Mouse (Mus musculus) adrenal gland, postnatal 4 days (tissue): ENCODE measurements around the gene Il11ra1. TPM values are rescaled to one million over a fixed set of nuclear protein-coding genes. Genes with fewer than 3 reads are reported as not detected.
"Not testable (repeated sequence)": the region's sequence is repeated elsewhere in the genome, so short reads cannot be mapped to it uniquely, and the experiment has no call there.

Experiments used
- DNase-seq, 2 experiments: peaks; one replicate each; pipeline ENCODE4 v3.0.0; 2021 to 2022; ENCODE audit warnings: low spot score in 2 of 2, mixed read lengths in 2 of 2
- total RNA-seq, 2 experiments: library from RNA; stranded (reverse); gene quantifications; 2 replicates each; pipeline ENCODE4 v1.2.3; 2021

Gene Il11ra1
- total RNA-seq, 2 experiments from 2014 or later = 87.9 to 89.4 TPM

- not testable (repeated sequence) for DNase-seq
Measured at GRCm38 (mm10) chr4:41775840-41776239, 76.1 kb downstream of the Il11ra1 start.

- DNase-seq = not testable (repeated sequence)
Measured at GRCm38 (mm10) chr4:41781271-41781670, 81.5 kb downstream of the Il11ra1 start.

- not testable (repeated sequence) for DNase-seq
Measured at GRCm38 (mm10) chr4:41781748-41782485, 82.1 kb downstream of the Il11ra1 start.

GRCm38 (mm10) chr4:41782711-41783110, 82.9 kb downstream of the Il11ra1 start:
- not testable (repeated sequence) for DNase-seq

- DNase-seq = not testable (repeated sequence)
Measured at GRCm38 (mm10) chr4:41783197-41783596, 83.4 kb downstream of the Il11ra1 start.

Other genes starting within 250 kb of the Il11ra1 start
- gene Kif24, start 235.1 kb upstream of the Il11ra1 start, total RNA-seq = 1 to 10 TPM; 5.3 to 5.8 TPM
- gene Nudt2, start 234.8 kb upstream of the Il11ra1 start, total RNA-seq = 10 to 100 TPM; 31.1 to 31.7 TPM
- 10 to 100 TPM; 11.1 to 12.2 TPM for gene AI464131, start 196.9 kb upstream of the Il11ra1 start, total RNA-seq
- 1 to 10 TPM in 1 of 2 experiments, under 1 TPM in 1; 0.56 to 1.2 TPM for gene 1110017D15Rik, start 182.7 kb upstream of the Il11ra1 start, total RNA-seq
- gene Fam219a, start 130.5 kb upstream of the Il11ra1 start, total RNA-seq = 10 to 100 TPM; 31.2 to 34.6 TPM
- gene Dnaic1, start 130.2 kb upstream of the Il11ra1 start, total RNA-seq = 1 to 10 TPM in 1 of 2 experiments, under 1 TPM in 1; 0.11 to 1.9 TPM
- gene Enho, start 59.7 kb upstream of the Il11ra1 start, total RNA-seq = 1 to 10 TPM; 8.9 to 9.1 TPM
- 10 to 100 TPM; 46.1 to 52.3 TPM for gene Cntfr, start 2.9 kb upstream of the Il11ra1 start, total RNA-seq
- gene Rpp25l, start 13.5 kb downstream of the Il11ra1 start, total RNA-seq = 10 to 100 TPM; 38.2 to 41.5 TPM
- 100 to 1,000 TPM in 1 of 2 experiments, 10 to 100 TPM in 1; 90.7 to 103 TPM for gene Dctn3, start 23.2 kb downstream of the Il11ra1 start, total RNA-seq
- not detected for gene Arid3c, start 31.2 kb downstream of the Il11ra1 start, total RNA-seq
- 10 to 100 TPM; 49.6 to 52.6 TPM for gene Galt, start 55.2 kb downstream of the Il11ra1 start, total RNA-seq
- 10 to 100 TPM; 70.9 to 74.0 TPM for gene Sigmar1, start 56.2 kb downstream of the Il11ra1 start, total RNA-seq
- 10 to 100 TPM; 36.2 to 40.5 TPM for gene Ccl27a, start 74.3 kb downstream of the Il11ra1 start, total RNA-seq
- gene Gm21541, start 203.6 kb downstream of the Il11ra1 start, total RNA-seq = not detected
- gene Gm20878, start 241.6 kb downstream of the Il11ra1 start, total RNA-seq = 1 to 10 TPM; 5.5 to 6.1 TPM